Comparison of ENCODE assay signal across 13 mouse cellular contexts in the genomic region with DNA sequence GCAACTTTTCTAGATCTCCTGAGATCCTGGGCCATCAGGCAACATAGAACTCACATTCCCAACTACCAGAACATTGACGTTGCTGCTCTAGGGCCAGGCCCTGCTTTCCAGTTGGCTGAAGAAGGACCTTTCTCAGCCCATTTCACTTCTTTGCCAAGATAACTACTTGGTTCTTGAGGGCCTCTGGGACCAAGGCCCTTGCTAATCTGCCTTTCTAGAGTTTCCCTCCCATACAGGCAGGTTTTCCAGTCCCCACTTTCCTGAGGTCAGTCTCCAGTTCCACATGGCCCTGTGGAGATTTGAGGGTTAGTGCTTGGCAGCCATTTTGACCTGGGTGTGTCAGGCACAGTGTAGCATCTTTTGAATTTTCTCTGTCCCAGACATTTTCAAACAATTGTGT.
"Had no signal": no experiment of that assay in that cellular context is flagged by ENCODE, and none has a peak within 500 bp of the region (broad histone marks: within the 10 kb centered on the region; RNA-seq: fewer than 3 reads in every experiment).

No protein-coding gene starts in this region.

- H3K27ac ChIP-seq: kidney, postnatal 0 days; limb, embryonic 12.5 days; liver, embryonic 14.5 days; midbrain, embryonic 12.5 days; stomach, postnatal 0 days had no signal

- H3K9ac ChIP-seq: limb, embryonic 12.5 days; liver, embryonic 14.5 days; midbrain, embryonic 12.5 days had no signal

- H3K27me3 ChIP-seq: limb, embryonic 12.5 days; midbrain, embryonic 12.5 days had no signal

- H3K4me2 ChIP-seq: limb, embryonic 12.5 days; midbrain, embryonic 12.5 days had no signal

- H3K36me3 ChIP-seq: limb, embryonic 12.5 days; midbrain, embryonic 12.5 days had no signal

- H3K4me1 ChIP-seq: limb, embryonic 12.5 days; midbrain, embryonic 12.5 days had no signal

- DNase-seq: kidney, postnatal 36 days; layer of hippocampus, adult 9-11 months; liver; lung, adult 18-20 months; right cerebral cortex, adult 18-20 months; right cerebral cortex, postnatal 25 days; thymus, postnatal 4 days had no signal

- H3K4me3 ChIP-seq: limb, embryonic 12.5 days; midbrain, embryonic 12.5 days had no signal

- H3K9me3 ChIP-seq: limb, embryonic 12.5 days; midbrain, embryonic 12.5 days had no signal

- ATAC-seq: midbrain, embryonic 16.5 days had no signal
